Mouse (Mus musculus): Measurements from ENCODE around the gene Clstn2.

DNA sequence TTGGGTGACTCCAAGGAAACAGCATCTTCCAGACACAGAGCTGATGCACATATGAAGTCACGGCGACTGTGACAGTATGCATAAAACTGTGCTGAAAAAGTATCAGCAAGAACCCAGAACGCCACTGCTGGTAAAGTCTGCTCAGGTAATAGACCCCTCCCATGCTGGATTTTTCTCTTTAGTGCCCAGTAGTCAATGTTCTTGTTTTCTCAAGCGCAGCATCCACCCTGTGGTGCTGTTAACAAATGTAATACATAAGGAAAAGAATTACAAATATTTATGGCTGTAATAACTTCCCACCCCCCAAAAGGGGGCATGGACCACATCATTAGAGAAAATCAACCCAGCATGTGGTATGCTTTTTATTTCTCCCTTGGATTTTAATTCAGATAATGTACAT lies 372.0 kb downstream of the Clstn2 start:
- TF ChIP-seq ZMIZ1 (IDR thresholded peaks at IDR 0.05; ENCODE audit: low read depth, low read length) (no peak), CHD2 (IDR thresholded peaks at IDR 0.05; ENCODE audit: low read length) (no peak), E2F4 (IDR thresholded peaks at IDR 0.05; ENCODE audit: borderline replicate concordance, low read depth, low read length) (no peak), CTCF (IDR thresholded peaks at IDR 0.05 in 2 of 3, conservative IDR thresholded peaks at IDR 0.05 in 1 of 3; ENCODE audit: control insufficient read depth in 1 of 3, insufficient read depth in 1 of 3, low read depth in 2 of 3, low read length in 3 of 3, poor library complexity in 1 of 3, severe bottlenecking in 1 of 3) (no peak), POLR2A (IDR thresholded peaks at IDR 0.05; ENCODE audit: control insufficient read depth in 1 of 2, insufficient read depth in 1 of 2, low read depth in 1 of 2, low read length in 2 of 2, poor library complexity in 1 of 2) (no peak), GATA1 (IDR thresholded peaks at IDR 0.05; ENCODE audit: low read depth, low read length) (no peak), TAL1 (IDR thresholded peaks at IDR 0.05; ENCODE audit: low read length) (no peak), ELF1 (IDR thresholded peaks at IDR 0.05; ENCODE audit: low read depth, low read length) (no peak), RCOR1 (IDR thresholded peaks at IDR 0.05; ENCODE audit: low read depth, low read length) (no peak), ZKSCAN1 (IDR thresholded peaks at IDR 0.05; ENCODE audit: low read depth, low read length) (no peak), POLR2AphosphoS2 (IDR thresholded peaks at IDR 0.05; ENCODE audit: low read length) (no peak), ZNF384 (IDR thresholded peaks at IDR 0.05; ENCODE audit: low read depth, low read length) (no peak), UBTF (IDR thresholded peaks at IDR 0.05; ENCODE audit: borderline replicate concordance, insufficient read depth, low read depth, low read length) (no peak)
